Mouse (Mus musculus) lung, adult 2 months (tissue): Measurements from ENCODE around the gene Slc25a5.
A peak's percentile ranks its signal among the peaks of the same experiment; 100 is the strongest.

ENCODE experiments used
- CTCF ChIP-seq: fragments of 200-500 bp; IDR thresholded peaks from 2 replicates; pipeline ENCODE4 v1.5.1; 2011; ENCODE audit warnings: mild to moderate bottlenecking, low read length, control low read depth; ENCODE audit not compliant: insufficient read depth
- POLR2A ChIP-seq: fragments of 200-500 bp; IDR thresholded peaks from 2 replicates; pipeline ENCODE4 v1.6.1; 2011; ENCODE audit warnings: low read depth, mild to moderate bottlenecking, control low read depth, low read length, borderline replicate concordance; ENCODE audit errors: extremely low read depth

DNA sequence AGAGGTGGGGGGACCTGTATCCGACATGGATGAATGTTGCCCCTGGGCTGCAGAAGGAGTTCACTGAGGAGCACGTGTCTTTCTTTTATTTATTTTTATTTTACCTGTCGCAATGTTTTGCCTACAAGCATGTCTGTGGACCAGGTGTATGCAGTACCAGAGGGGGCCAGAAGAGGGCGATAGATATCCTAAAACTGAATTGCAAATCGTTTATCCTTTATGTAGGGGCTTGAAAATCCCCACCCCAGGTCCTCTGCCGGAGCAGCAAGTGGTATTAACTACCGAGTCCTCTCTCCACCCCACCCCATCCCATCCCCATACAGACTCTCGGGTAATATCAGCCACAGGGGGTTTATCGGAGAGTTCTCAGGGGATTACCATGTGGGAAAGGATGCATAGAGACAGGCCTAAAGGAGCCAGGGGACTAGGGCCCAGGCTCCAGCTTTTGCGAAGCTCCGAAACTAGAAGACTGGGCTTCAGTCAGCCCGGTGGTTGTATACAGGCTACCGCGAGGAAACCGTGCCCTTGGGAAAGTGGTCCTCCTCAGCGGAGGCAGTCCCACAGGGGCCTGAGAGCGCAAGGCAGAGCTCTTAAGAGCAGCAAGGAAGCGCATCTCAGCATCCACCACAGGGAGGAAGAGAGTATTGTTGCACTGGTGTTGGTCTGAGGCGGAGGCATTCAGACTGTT is 38.1 kb downstream of the Slc25a5 start:
- TF ChIP-seq POLR2A = no peak
- TF ChIP-seq CTCF = peak; percentile 35; the same call in 1 of the 2 replicates
